Mouse (Mus musculus): Measurements from ENCODE around the gene Fcrls.

The Fcrls gene

DNA sequence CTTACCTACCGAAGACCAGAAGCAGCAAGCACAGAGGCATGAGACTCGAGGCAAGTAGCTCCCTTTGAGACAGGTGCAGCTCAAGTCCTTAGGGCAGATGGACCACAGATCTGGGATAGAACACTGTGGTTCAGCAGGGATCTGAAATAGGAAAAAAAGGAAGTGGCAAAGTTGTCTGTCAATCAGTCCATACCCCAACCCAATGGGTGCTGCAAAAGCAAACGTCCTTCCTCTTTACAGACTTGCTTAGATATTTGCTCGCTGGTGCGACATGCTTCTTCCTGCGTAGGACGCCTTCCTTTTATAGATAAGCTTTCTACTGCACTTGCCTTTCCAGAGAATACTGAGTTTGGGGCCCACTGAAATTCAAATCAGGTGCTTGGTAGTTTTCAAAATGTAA lies at the start of gene Fcrls:
Gene Fcrls, minus strand, starts transcription at position 303 of the 400 bp plus-strand sequence.
- DNase-seq (ENCODE audit: low read depth, low spot score): no peak

DNA sequence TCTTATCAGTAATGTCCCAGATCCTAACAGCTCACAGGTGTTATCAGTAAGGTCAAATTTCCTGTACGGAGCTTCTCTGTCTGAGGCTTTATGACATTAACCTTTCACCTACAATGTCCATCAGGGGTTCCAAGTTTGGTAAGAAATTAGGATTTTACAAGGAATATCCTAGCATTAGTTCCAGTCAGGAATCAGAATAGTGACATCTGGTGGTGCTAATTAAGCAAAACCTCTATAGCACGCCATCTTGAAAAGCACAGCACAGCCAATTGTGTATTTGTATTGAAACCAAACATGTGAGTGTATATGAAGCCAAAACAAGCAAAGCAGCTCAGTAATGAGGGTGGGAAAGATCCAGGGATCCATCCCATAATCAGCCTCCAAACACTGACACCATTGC lies 46.4 kb upstream of the Fcrls start:
- no peak for DNase-seq (ENCODE audit: low read depth, low spot score)

DNA sequence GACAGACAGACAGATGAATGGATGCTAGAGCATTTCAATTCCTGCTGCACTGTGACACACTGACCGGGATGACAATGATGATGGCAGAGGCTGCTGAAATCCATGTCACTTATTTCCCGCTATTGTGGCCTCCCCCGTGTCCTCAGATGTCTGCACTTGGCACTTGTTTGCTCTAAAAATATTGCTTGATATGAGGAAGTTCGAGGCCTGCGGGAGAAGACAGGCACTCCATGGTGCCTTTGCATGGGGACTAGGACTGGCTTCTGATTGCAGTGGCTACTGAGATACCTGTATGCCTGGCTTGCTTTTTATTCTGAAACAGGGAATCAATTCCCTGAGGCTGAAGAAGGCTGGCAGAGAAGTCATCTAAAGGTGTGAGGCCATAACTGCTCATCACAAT lies 36.4 kb upstream of the Fcrls start:
- DNase-seq (ENCODE audit: low read depth, low spot score): no peak

DNA sequence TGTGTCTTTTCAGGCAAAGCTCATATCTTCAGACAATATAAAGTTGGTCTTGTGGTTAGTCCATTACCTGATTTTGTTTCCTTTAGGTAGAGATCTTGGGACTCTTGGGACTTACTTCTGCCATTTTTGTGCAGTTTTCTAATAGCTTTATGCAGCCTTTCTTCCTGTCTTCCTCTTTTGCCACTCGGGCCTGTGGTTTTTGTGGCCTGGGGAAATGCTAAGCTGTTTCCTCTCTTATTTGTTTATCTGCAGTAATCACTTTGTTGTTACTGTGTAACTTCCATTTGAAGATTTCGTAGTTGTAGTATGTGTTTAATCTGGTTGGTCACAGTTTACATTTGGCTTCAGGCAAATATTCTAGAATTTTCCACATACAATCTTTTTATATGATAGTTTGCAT lies 10.8 kb upstream of the Fcrls start:
- peak; percentile 42 for DNase-seq (ENCODE audit: low read depth, low spot score)

DNA sequence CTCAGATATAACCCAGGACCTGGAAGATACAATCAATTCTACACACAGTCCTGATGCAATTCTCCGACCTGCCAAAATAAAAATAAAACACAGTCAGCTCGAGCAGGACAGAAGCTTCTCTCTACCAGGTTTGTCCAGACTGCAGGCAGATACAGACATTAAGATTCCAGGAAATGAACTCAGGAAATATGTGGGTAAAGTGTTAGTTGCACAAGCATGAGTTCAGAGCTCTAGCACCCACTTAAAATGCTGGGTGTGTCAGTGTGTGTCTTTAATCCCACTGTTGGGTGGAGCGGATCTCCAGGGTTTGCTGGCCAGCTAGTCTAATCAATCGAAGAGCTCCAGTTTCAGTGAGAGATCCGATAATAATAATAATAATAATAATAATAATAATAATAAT lies 3.0 kb upstream of the Fcrls start:
- DNase-seq (ENCODE audit: low read depth, low spot score): no peak

DNA sequence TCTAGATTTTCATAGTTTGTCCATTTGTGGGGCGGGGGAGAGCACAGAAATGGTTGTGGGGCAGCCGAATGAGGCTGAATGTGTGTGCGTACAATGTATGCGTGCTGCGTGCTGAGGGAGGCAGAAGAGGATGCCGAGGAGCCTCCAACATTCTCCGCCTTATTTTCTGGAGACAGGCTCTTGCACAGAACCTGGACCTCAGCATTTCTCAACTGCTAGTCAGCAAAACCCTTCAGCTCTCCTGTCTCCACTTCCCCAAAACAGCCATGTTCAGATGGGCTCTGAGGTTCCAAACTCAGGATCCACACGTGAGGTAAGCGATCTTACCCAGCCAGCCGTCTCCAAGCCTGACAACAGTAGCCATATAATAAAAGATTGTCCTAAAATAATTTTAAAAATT lies 8.3 kb downstream of the Fcrls start:
- DNase-seq (ENCODE audit: low read depth, low spot score): no peak

DNA sequence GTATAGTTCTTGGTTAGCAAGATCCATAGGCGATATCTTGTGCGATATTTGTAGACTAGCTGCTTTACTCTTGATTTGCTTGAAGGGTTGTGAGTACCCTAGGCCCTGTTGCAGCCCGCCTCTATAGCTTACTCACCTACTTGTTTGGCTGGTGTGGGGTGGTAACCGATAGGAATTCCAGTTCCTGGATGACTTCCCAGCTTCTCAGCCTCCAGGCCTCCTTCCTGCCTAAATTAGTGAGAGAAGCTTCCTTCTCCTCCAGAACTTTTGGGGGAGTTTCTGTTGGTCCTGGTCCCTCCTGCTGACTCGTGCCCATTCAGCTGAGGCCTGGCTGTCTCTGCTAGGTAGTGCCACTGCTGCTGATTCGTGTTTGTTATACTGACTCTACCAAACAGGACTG lies 14.0 kb downstream of the Fcrls start:
- DNase-seq (ENCODE audit: low read depth, low spot score): no peak

DNA sequence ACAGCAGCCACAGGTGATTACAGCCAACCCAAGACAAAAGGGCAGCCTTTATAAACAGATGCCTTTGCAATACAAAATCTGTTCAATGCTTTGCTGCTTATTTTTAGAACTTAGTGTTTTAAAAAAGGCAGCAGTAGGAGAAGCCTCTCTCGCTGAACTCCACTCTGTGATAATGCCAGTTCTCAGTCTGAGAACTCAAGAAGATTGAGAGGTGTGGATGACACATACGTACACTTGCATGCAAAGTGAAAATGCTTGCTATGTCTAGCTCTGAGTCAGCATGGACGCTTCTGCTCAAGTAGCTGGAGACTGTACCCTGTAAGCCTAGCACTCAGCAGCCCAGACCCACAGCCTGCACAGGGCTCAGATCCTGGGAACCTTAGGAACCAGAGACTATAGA lies 16.2 kb downstream of the Fcrls start:
- peak; percentile 12 for DNase-seq (ENCODE audit: low read depth, low spot score)

DNA sequence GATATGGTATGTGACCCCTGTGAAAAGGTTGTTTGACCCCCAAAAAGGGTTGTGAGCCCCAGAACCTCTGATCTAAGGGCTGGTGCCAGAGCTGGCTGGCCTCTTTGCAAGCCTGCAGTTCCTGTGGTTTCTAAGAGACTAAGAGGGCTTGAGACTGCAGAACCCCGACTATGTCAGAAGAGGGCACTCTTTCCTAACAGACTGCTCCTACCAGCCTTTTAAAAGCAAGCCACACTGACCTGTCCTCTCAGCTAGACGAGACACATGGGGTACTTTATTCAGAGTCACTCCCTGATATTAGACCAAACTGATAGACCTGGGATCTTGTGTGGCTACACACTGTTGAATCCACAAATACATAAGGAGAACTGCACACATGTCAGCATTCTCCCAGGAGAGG lies 19.9 kb downstream of the Fcrls start:
- DNase-seq (ENCODE audit: low read depth, low spot score): peak; percentile 73

DNA sequence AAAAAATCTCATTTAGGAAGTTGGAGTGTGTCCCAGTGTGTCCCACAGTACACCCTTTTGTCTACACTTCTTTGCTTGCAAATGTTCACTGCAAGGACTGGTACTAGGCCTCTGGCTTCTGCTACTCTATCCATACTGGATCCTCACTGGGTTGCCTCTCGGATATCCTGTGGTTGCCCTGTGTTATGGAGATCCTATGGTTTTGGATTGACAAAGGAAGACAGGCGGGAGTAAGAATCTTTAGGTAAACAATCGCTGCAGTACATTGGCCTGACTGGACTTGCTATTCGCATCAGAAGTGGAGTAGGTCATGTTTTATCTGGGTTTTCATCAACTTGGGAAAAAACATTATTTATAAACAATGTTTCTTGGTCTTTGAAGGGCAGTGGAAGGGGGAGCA lies 22.6 kb downstream of the Fcrls start:
- DNase-seq (ENCODE audit: low read depth, low spot score): no peak

DNA sequence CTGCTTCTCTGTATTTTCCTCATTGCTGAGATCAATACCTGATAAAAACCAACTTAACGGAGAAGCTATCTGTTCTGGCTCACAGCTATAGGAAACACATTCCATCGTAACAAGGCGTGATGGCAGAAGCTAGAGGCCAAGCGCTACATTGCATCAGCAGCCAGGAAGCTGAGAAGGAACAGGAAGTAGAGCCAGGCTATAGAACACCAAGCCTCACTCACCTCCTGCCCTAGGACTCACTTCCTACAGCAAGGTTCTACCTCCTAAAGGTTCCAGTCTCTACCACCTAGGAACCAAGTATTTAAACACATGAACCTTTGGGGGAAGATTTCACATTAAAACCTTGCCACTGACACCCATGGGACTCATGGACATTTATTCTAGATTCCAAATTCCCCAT lies 39.9 kb downstream of the Fcrls start:
- no peak for DNase-seq (ENCODE audit: low read depth, low spot score)

DNA sequence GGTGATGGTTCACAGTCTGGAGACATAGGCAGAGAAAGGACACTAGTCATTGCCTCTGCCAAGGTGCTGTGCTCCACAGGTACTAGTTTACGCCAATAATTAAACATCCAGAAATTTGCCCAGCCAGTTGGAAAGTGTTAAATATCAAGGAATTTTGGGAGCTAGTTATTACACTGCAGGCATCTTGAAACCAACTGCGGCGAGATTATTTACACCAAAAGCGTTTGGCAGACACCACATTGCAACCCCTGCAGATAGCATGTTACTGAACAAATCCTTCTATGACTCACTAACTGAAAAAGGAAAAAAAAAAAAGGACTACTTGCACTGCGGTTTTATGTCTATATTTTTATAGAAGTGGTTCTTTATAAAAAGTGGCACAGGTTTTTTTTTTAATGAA lies 41.2 kb downstream of the Fcrls start:
- DNase-seq (ENCODE audit: low read depth, low spot score): no peak

DNA sequence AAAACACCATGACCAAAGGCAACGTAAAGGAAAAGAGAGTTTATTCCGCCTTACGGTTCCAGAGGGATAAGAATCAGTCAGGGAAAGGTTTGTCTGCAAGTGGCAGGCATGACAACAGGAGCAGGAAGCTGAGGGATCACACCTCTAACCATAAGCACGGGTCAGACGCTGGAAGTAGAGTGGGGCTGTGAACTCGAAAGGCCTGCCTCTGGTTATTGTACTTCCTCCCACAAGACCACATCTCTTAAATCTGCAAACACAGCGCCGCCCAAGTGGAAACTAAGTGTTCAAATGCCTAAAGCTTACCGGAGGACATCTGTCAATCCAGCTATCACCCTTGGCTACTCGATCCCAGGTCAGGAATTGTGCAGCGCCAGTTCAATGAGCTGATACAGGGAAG lies 48.4 kb downstream of the Fcrls start:
- no peak for DNase-seq (ENCODE audit: low read depth, low spot score)

DNA sequence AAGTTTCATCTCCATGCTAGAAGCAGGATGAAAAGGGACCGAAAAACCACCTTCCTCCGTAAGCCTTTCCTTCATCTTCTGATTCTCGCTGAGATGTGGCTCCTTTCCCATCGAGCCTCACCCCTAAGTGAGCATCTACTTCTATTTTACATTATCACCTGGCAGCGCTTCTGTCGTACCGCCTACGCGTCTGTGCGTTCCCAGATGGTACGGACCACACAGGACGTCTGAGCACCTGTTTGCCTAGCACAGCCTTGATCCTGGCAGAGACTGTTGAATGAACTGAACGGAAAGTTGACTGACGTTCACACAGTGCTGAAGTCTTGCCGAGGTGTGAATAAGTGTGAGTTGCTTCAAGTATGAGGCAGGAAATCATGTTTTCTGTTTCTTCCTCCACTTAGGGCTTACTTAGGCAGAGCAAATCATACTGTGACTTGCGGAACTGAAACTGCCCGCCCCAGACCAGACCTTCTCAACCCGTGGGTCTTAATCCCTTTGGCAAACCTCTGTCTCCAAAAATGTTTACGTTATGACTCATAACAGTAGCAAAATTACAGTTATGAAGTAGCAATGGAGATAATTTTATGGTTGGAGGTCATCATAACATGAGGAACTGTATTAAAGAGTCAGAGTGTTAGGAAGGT lies 49.2 kb downstream of the Fcrls start:
- DNase-seq (ENCODE audit: low read depth, low spot score): peak; percentile 88

DNA sequence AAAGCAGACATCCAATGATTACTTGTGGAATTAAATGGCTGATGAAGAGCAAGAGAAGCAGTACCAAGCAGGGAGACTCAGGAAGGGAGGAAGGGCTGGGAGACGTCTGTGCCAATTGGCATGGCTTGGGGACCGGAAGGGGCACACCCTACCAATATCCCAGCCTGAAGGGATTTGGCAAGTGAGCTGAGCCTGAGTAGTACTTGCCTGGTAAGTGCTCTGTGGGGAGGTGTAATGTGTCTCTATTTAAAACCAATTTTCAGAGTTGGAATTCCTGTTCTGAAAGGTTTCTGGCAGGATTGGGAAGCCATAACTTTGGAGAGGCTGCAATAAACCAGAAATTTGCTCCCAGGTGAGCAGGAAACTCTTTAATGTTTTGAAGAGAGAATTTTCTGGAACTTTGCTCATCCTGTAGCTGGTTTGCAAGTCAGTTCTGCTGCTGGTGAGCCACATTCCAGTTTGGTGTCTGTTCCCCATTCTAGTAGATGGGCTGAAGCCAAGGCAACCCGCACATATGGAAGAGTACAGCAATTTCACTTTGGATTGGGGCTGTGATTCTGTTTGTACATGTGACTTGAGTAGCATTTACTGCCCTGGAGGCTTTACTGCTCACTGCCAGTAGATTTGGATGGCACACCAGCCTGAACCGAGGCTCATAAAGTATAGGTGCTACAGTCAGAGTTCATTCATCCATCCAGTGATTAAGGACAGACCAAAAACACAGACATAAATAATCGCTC lies 57.0 kb downstream of the Fcrls start:
- DNase-seq (ENCODE audit: low read depth, low spot score): no peak

All from A20 (cell line).